Mouse (Mus musculus) cerebellum, adult 11 months (tissue): ENCODE measurements around the gene Pcsk6.
"Not testable (repeated sequence)": the region's sequence is repeated elsewhere in the genome, so short reads cannot be mapped to it uniquely, and the experiment has no call there.

Experiments
- DNase-seq: peaks from one replicate; pipeline ENCODE4 v3.0.0; 2022

Gene Pcsk6

GRCm38 (mm10) chr7:66003447-66003846 is 141.9 kb downstream of the Pcsk6 start:
- no peak for DNase-seq

GRCm38 (mm10) chr7:66003865-66004638 is 142.5 kb downstream of the Pcsk6 start:
- DNase-seq: no peak

GRCm38 (mm10) chr7:66005066-66005465 is 143.5 kb downstream of the Pcsk6 start:
- no peak for DNase-seq

GRCm38 (mm10) chr7:66008161-66008891 is 146.8 kb downstream of the Pcsk6 start:
- DNase-seq: peak; percentile 90

- peak; percentile 40 for DNase-seq
Observed at GRCm38 (mm10) chr7:66008892-66009273, 147.3 kb downstream of the Pcsk6 start.

- no peak for DNase-seq
Observed at GRCm38 (mm10) chr7:66010518-66010917, 149.0 kb downstream of the Pcsk6 start.

- DNase-seq: no peak
Observed at GRCm38 (mm10) chr7:66027747-66028146, 166.2 kb downstream of the Pcsk6 start.

- DNase-seq: no peak
Observed at GRCm38 (mm10) chr7:66028766-66029512, 167.4 kb downstream of the Pcsk6 start.

GRCm38 (mm10) chr7:66036809-66037208 is 175.3 kb downstream of the Pcsk6 start:
- no peak for DNase-seq

- no peak for DNase-seq
Observed at GRCm38 (mm10) chr7:66038261-66038660, 176.7 kb downstream of the Pcsk6 start.

GRCm38 (mm10) chr7:66038730-66039129 is 177.2 kb downstream of the Pcsk6 start:
- DNase-seq: peak; percentile 55

GRCm38 (mm10) chr7:66040026-66040814 is 178.7 kb downstream of the Pcsk6 start:
- no peak for DNase-seq

- DNase-seq: peak; percentile 65
Observed at GRCm38 (mm10) chr7:66043552-66044459, 182.3 kb downstream of the Pcsk6 start, which contains the start of gene Gm45213. Gm45213 (plus strand) TSS chr7:66043602.

- DNase-seq: no peak
Observed at GRCm38 (mm10) chr7:66044617-66045016, 183.1 kb downstream of the Pcsk6 start.

GRCm38 (mm10) chr7:66046921-66047918 is 185.7 kb downstream of the Pcsk6 start:
- no peak for DNase-seq

- no peak for DNase-seq
Observed at GRCm38 (mm10) chr7:66047975-66048374, 186.4 kb downstream of the Pcsk6 start.

GRCm38 (mm10) chr7:66048446-66049230 is 187.1 kb downstream of the Pcsk6 start:
- no peak for DNase-seq

- DNase-seq: no peak
Observed at GRCm38 (mm10) chr7:66053946-66054483, 192.5 kb downstream of the Pcsk6 start.

GRCm38 (mm10) chr7:66055356-66055755 is 193.8 kb downstream of the Pcsk6 start:
- DNase-seq: not testable (repeated sequence)
